Mouse (Mus musculus) kidney, postnatal 10 days (tissue): Measurements from ENCODE around the gene Galnt4.
A peak's percentile ranks its signal among the peaks of the same experiment; 100 is the strongest.

Source experiments
- DNase-seq: peaks from one replicate; pipeline ENCODE4 v3.0.0; 2021; ENCODE audit warnings: mixed read lengths

The Galnt4 gene

GRCm38 (mm10) chr10:99107964-99108363, at the start of gene Galnt4:
TSS of gene Galnt4 (plus strand) at chr10:99108159.
- DNase-seq = peak; percentile 85

DNA sequence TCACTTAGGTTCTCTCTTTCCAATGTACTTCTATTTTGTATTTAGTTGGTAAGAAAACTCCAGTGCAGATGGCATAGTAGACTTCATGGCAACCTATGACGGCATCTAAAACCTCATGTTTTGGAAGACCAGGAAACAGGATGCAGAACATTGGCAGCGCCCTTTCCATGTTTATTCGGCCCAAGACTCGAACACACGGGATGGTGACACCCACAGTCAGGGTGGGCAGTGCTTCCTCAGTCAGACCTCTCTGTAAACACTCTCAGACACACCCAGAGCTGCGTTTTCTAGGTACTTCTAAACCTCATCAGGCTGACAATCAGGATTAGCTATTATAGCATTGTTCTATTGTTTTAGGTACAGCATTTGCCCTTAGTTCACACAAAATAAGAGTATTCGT, 47.4 kb upstream of the Galnt4 start:
- DNase-seq = no peak

DNA sequence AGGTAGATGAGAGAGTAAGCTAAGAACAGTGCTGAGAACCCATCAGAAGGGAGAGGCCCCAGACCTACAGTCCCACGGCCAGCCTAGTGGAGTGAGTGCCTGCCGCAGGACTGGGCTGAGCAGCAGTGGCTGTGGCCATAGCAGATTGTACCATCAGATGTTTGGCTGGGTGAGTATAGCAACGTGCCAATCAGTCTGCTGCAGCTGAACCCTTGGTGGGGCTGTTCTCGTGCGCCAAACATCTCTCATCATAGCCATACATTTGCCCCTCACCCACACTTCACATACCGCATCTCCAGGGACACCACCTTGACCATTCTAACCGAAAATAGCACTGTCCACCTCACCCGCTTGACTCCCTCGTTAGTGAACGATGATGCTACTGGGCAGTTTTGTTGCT, 46.5 kb upstream of the Galnt4 start:
- no peak for DNase-seq

- no peak for DNase-seq
Measured at GRCm38 (mm10) chr10:99062546-99062945, 45.4 kb upstream of the Galnt4 start.

DNA sequence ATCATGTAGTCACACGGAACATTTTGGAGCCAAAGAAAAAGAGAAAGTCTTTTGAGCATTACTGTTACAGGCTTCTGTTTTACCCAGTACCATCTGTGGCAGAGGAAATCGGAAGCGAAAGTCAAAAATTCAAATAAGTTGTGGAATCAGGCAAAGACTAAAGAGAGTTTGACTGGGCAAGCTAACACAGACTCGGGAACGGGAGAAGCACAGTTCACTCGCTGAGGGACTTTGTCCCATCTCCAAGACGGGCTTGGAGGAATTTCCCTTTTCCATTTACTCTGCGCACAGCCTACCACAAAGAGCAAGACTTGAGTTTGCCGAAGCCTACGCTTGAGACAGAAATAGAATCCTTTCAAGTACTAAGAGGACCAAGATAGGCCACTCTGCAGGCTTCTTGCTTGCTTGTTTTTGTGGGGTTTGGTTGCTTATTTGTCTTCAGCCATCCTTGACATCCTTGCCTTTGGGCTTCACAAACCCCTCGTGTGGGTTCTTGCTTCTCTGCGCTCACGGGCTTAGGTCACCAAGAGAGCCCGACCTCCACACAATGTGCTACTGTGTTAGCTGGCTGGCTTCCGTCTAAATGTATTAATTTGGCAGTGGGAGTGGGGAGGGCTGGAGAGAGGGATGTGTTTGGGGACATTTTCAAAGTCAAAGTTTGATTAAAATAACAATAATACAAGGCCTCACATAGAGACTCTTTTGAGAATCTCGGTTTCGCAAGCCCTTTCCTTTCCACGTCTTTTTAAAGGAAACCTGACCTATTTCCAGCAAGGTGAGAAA, 31.7 kb upstream of the Galnt4 start:
- DNase-seq = no peak

GRCm38 (mm10) chr10:99078621-99079020, 29.3 kb upstream of the Galnt4 start:
- no peak for DNase-seq

DNA sequence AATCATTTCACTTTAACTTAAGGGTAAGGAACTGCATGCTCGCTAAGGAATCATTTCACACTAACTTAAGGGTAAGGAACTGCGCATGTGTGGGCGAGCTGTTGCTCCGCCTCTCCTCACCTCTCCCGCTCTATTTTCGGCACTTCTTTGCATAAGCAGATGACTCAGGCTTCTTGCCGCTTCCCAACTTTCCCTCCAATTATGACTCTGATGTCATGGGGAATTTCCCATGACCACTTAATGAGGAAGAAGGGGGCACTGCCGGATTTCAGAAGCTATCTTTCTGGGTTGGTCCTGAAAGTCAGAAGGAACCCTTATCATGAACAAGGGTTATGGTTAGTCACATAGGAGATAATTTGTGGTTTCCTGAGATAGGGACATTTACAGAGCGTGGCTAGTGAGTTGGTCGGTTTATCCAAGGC, 26.4 kb upstream of the Galnt4 start:
- no peak for DNase-seq

DNA sequence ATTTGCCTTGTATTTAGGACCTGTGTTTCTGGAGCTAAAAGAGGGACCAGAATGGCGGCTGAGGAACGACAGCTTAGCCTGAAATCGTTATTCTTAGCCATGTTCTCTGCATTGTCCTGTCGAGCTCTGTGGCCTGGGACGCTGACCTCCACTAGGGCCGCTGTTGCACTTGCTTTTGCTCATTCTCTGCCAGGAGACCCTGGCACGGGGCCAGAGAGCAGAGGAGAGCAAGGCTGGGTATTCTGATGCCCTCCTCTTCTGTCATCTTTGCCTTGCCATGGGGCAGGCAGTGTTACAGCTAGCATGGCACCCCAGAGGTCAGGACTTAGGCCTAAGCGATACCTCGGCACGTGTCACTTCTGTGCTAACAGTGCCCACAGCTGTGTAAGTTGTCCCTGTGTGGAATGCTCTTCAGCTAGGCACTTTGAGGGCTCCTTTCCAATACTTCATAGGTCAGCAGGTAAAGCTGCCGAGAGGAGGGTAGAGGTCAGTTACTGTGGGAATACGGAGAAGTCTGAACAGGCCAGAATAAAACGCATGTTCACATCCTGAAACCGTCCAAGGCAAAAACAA, 24.4 kb upstream of the Galnt4 start:
- DNase-seq = peak; percentile 59

- peak; percentile 94 for DNase-seq
Measured at GRCm38 (mm10) chr10:99084397-99085239, 23.3 kb upstream of the Galnt4 start.

- no peak for DNase-seq
Measured at GRCm38 (mm10) chr10:99085240-99085587, 22.7 kb upstream of the Galnt4 start.

- no peak for DNase-seq
Measured at GRCm38 (mm10) chr10:99086029-99086428, 21.9 kb upstream of the Galnt4 start.

DNA sequence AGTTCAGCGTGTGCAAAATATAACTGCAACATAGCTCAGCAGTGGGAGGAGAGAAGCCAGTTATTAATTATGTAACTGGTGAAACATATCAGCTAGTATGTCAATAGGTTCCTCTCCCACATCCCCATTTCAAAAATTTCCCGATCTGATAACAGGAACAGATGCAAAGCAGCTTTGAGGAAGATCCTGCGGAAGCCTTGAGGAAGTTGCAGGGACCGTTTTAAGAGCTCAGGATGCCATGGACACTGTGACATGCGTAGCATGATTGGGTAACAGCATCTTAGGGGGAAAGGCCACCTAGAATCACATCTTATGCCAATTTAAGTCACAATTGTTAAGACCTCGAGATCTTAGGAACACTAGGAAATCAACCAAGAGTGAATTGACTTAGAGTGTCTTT, 18.1 kb upstream of the Galnt4 start:
- no peak for DNase-seq

GRCm38 (mm10) chr10:99093364-99093763, 14.6 kb upstream of the Galnt4 start:
- DNase-seq = no peak

DNA sequence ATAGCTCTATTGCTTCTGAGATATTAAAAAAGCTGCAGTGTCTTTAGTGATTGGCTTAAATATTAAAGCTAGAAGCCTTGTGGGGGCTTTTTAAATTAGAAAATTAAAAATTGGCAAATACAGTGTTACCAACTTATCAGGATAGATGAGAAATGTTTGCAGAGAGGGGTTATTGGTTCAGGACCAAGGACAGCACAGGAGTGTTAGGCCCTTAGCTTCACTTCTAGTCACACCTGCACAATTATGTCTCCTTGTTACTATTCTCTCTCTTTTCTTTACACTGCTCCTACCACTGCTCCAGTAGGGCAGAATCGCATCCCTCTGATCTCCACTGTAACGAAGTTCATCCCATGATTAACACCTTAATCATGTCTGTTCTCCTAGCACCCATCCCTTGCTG, 12.8 kb upstream of the Galnt4 start:
- DNase-seq = no peak

DNA sequence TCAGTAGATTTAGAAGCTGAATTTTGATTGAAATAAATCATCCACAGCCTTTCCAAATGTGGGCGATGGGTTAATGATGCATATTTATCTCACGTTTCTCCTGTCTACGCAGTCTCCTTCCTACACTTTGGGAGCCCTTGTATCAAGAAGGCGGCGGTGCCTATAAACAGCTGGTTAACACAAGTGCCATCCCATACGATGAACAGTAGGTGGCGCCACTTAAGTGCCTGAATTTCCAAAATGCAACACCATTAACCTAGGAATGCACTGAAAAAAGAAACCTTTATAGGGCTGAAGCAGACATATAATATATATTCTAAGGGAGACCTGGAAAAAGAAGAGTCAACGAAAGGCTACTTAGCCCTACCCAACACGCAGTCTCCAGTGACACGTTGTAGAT, 10.6 kb upstream of the Galnt4 start:
- peak; percentile 57 for DNase-seq

DNA sequence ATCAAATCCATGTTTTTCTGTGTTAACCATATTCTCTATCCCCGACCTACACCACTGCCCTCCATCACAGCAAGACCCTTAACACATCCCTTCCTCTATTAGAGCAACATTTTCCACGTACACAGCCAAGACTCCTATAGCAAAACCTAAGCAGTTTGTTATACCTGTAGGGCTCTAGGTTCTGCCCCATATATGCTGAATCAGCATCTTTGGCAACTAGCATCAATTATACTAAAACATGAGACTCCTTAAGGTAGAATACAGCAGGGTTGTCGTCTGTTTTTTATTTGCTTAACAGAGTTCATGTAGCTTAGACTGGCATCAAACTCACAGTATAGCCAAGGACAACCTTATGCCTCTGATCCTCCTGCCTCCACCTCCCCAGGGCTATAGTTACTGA, 2.4 kb upstream of the Galnt4 start:
- DNase-seq = no peak

GRCm38 (mm10) chr10:99106311-99106702, 1.7 kb upstream of the Galnt4 start:
- no peak for DNase-seq

DNA sequence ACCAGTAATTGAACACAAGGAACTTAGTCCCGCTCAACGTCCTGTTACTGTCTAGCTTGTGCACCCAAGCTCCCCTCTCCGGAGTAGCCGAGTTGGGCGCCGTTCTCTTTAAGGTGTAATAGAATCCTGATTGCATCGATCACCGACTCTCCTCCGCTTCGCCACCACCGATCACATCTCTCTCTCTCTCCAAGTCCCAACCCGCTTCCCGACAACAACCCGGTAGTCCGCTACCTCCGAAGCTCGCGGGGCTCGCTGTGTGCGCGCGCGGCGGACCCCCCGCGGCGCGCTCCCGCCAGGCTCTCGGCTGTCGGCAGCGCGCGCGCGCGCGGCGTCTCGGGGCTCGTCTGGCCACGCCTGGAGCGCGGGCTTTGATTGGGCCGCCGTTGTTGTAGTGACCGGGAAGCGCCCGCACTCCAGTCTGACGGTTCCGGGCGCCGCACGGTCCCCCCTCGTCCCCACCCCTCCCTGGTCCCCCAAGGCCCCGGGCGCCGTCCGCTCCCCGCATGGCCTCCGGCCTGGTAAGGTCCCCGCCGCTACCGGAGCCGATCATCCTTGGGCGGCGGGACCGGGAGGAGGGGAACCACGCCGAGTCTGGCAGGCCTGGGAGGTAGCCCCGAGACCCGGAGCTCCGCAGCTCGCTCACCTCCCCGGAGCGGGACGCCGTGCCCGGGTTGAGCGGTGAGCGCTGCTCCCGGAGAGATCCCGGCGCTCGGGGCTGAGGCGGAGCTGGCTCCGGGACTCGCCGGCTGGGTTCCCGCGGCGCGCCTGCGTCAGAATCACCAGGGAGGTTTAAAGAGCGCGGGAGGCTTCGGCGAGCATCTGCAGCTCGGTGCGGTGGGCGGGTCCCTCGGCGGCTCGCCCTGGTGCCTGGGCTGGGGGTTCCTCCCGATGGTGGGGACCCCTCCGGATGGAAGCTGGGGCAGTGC, 992 bp upstream of the Galnt4 start, which contains the start of gene Poc1b:
Gene Poc1b (plus strand): TSS at position 334 of the 929 bp plus-strand sequence.
- peak; percentile 93 for DNase-seq

GRCm38 (mm10) chr10:99108431-99108982, 548 bp downstream of the Galnt4 start:
- no peak for DNase-seq

DNA sequence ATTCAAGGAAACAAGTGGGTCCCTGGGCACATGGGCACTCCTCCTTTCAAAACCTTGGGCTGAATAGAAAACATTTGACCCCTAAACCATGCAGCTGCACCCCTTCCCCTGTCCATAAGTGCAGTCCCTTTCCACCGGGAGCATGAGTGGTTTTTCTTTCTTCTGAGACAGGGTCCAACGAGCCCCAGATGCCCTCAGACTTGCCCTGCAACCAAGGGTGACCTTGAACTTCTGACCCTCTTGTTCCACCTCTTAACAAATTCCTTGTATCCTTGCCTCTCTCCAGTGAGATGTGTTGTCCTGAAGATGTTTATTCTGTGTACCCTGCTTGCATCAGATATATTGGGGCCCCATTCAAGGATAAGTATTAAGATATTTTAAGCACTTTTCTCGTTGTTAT, 5.6 kb downstream of the Galnt4 start:
- no peak for DNase-seq

- DNase-seq = no peak
Measured at GRCm38 (mm10) chr10:99114295-99114694, 6.3 kb downstream of the Galnt4 start.
